Mouse (Mus musculus) olfactory bulb, adult 2 months (tissue): Measurements from ENCODE around the gene Klhdc4.

Source experiments
- CTCF ChIP-seq: fragments of 200-500 bp; IDR thresholded peaks from 2 replicates; pipeline ENCODE4 v1.5.1; 2012; ENCODE audit warnings: low read depth, mild to moderate bottlenecking, low read length, moderate library complexity; ENCODE audit not compliant: insufficient read depth
- POLR2A ChIP-seq: fragments of 200-500 bp; IDR thresholded peaks from 2 replicates; pipeline ENCODE4 v1.6.1; 2012; ENCODE audit warnings: mild to moderate bottlenecking, low read depth, low read length, moderate library complexity; ENCODE audit not compliant: insufficient read depth

DNA sequence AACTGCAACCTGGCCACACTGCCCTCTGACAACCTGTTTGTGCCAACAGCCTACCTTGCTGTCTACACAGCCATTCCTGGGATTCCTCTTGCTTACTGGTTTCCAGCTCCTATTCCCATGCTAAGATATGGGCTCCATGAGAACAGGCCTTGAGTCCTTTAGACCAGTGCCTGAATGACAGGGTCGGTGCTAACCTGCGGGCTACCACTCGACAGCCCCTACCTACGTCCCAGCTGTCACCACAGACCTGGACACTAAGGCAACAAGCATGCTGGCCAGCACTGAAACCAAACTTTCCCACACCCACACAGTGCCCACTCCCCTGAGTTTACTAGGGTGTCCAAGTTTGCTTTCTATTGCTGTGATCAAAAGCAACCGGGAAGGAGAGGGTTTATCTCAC is 1.6 kb downstream of the Klhdc4 start:
- no peak for TF ChIP-seq CTCF
- TF ChIP-seq POLR2A: no peak
